Comparison of ENCODE assay signal across 10 mouse cellular contexts in the genomic region with DNA sequence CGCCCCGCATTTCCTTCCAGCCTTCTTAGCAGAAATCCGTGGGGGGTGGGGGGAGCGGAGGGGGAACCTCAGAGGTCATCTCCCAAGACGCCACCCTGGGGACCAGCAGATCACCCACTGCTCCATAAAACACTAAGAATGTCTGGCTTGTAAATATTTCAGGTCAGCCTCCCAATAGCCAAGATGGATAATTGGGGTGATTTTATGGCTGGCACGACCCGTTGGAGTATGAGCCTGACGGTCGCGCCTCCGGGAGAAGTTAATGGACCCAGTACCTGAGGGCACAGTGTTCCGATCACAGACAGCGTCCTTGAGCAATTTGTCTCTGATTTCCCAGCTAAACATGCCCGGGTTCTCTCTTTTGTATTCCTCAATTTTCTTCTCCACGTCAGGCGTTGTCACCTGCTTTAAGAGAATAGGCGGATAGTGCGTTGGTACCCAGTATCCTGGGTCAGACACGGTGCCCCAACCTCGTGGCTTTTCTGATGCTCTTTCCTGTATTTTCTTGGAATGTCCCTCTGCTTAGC. TPM values are rescaled to one million over a fixed set of nuclear protein-coding genes. Genes with fewer than 3 reads are reported as not detected.
DNase-seq lines count a peak whose midpoint lies in the region; ATAC-seq lines count a peak whose summit lies in the region.
"Had no signal": no experiment of that assay in that cellular context is flagged by ENCODE, and none has a peak within 500 bp of the region (broad histone marks: within the 10 kb centered on the region; RNA-seq: fewer than 3 reads in every experiment).

No protein-coding gene starts in this region.

- peaks cover 9% of the 10 kb centered on the region; the same call in 1 of the 2 replicates for H3K4me1 ChIP-seq in intestine, embryonic 14.5 days (replicated peaks; ENCODE audit: control insufficient read depth, insufficient read depth, low read length)
- H3K4me1 ChIP-seq in intestine, embryonic 15.5 days (replicated peaks): peaks cover 17% of the 10 kb centered on the region
- H3K4me1 ChIP-seq in embryonic facial prominence, embryonic 13.5 days: peaks cover 41% of the 10 kb centered on the region
- peaks cover 9% of the 10 kb centered on the region for H3K4me1 ChIP-seq in hindbrain, embryonic 16.5 days (ENCODE audit: control insufficient read depth, insufficient read depth, low read depth, low read length)
- H3K4me1 ChIP-seq in midbrain, embryonic 16.5 days (ENCODE audit: control insufficient read depth, insufficient read depth, low read length): peaks cover 9% of the 10 kb centered on the region; the same call in 1 of the 2 replicates

- H3K9ac ChIP-seq in intestine, embryonic 14.5 days (ENCODE audit: low read length): no peak overlapping the region
- no peak overlapping the region for H3K9ac ChIP-seq in intestine, embryonic 15.5 days
- peak overlapping the region; percentile 95 for H3K9ac ChIP-seq in embryonic facial prominence, embryonic 13.5 days
- no peak overlapping the region for H3K9ac ChIP-seq in hindbrain, embryonic 16.5 days (ENCODE audit: low read depth, low read length)
- peak overlapping the region; percentile 30; the same call in 1 of the 2 replicates for H3K9ac ChIP-seq in midbrain, embryonic 16.5 days (ENCODE audit: low read depth, low read length)

- H3K4me3 ChIP-seq in intestine, embryonic 14.5 days (ENCODE audit: low read depth, low read length): no peak overlapping the region
- H3K4me3 ChIP-seq in intestine, embryonic 15.5 days (replicated peaks): no peak overlapping the region
- peak overlapping the region; percentile 74 for H3K4me3 ChIP-seq in embryonic facial prominence, embryonic 13.5 days
- peak overlapping the region; percentile 24 for H3K4me3 ChIP-seq in hindbrain, embryonic 16.5 days (ENCODE audit: low read length)
- peak overlapping the region; percentile 24 for H3K4me3 ChIP-seq in midbrain, embryonic 16.5 days (ENCODE audit: low read depth, low read length)

- no peaks in the 10 kb centered on the region for H3K9me3 ChIP-seq in intestine, embryonic 14.5 days (ENCODE audit: control insufficient read depth, low read length)
- H3K9me3 ChIP-seq in intestine, embryonic 15.5 days: no peaks in the 10 kb centered on the region
- no peaks in the 10 kb centered on the region for H3K9me3 ChIP-seq in embryonic facial prominence, embryonic 13.5 days
- H3K9me3 ChIP-seq in hindbrain, embryonic 16.5 days (ENCODE audit: control insufficient read depth, low read length): no peaks in the 10 kb centered on the region
- no peaks in the 10 kb centered on the region for H3K9me3 ChIP-seq in midbrain, embryonic 16.5 days (replicated peaks; ENCODE audit: control insufficient read depth, low read length, poor library complexity, severe bottlenecking)

- no peak overlapping the region for H3K27ac ChIP-seq in intestine, embryonic 14.5 days (ENCODE audit: low read depth)
- no peak overlapping the region for H3K27ac ChIP-seq in intestine, embryonic 15.5 days
- peak overlapping the region; percentile 98 for H3K27ac ChIP-seq in embryonic facial prominence, embryonic 13.5 days
- no peak overlapping the region for H3K27ac ChIP-seq in hindbrain, embryonic 16.5 days (ENCODE audit: low read depth, low read length)
- no peak overlapping the region for H3K27ac ChIP-seq in midbrain, embryonic 16.5 days (ENCODE audit: low read length)

- DNase-seq in intestine, embryonic 14.5 days (ENCODE audit: low spot score): peak; percentile 65
- DNase-seq in layer of hippocampus, adult 9-11 months: no peak
- DNase-seq in spleen, adult 18-20 months: no peak
- no peak for DNase-seq in urinary bladder, postnatal 25 days (ENCODE audit: low spot score)
- DNase-seq: gastrocnemius, postnatal 25 days; kidney, postnatal 10 days had no signal

- WGBS in intestine, embryonic 14.5 days: 2% methylated on average over 20 of the region's 20 CpGs
- WGBS in intestine, embryonic 15.5 days: 2% methylated on average over 20 of the region's 20 CpGs
- WGBS in embryonic facial prominence, embryonic 13.5 days: 3% methylated on average over 20 of the region's 20 CpGs
- WGBS in hindbrain, embryonic 16.5 days: 2% methylated on average over 20 of the region's 20 CpGs
- WGBS in midbrain, embryonic 16.5 days: 3% methylated on average over 20 of the region's 20 CpGs

- no peak overlapping the region for H3K4me2 ChIP-seq in intestine, embryonic 14.5 days (ENCODE audit: low read length)
- H3K4me2 ChIP-seq in intestine, embryonic 15.5 days (replicated peaks): no peak overlapping the region
- peak overlapping the region; percentile 84 for H3K4me2 ChIP-seq in embryonic facial prominence, embryonic 13.5 days
- H3K4me2 ChIP-seq in hindbrain, embryonic 16.5 days (ENCODE audit: low read length): peak overlapping the region; percentile 40
- H3K4me2 ChIP-seq in midbrain, embryonic 16.5 days (ENCODE audit: low read length): peak overlapping the region; percentile 39

- no peaks in the 10 kb centered on the region for H3K36me3 ChIP-seq in intestine, embryonic 14.5 days (ENCODE audit: control insufficient read depth, insufficient read depth, low read length)
- no peaks in the 10 kb centered on the region for H3K36me3 ChIP-seq in intestine, embryonic 15.5 days
- H3K36me3 ChIP-seq in embryonic facial prominence, embryonic 13.5 days: 0 out of 2 replicates have a peak, but pooled peaks cover 8% of the 10 kb centered on the region
- H3K36me3 ChIP-seq in hindbrain, embryonic 16.5 days (ENCODE audit: control insufficient read depth, insufficient read depth, low read length): no peaks in the 10 kb centered on the region
- no peaks in the 10 kb centered on the region for H3K36me3 ChIP-seq in midbrain, embryonic 16.5 days (ENCODE audit: control insufficient read depth, insufficient read depth, low read length)

- ATAC-seq in intestine, embryonic 14.5 days (replicated peaks; ENCODE audit: low FRiP score, low TSS enrichment, low read depth): no peak
- ATAC-seq in intestine, embryonic 15.5 days: no peak
- ATAC-seq in embryonic facial prominence, embryonic 13.5 days (ENCODE audit: insufficient number of reproducible peaks, insufficient read depth, low FRiP score, low TSS enrichment, low read depth): no peak
- ATAC-seq in hindbrain, embryonic 16.5 days: no peak
- ATAC-seq in midbrain, embryonic 16.5 days: no peak

- H3K27me3 ChIP-seq in intestine, embryonic 14.5 days (replicated peaks; ENCODE audit: control insufficient read depth, insufficient read depth, low read length): peaks cover 100% of the 10 kb centered on the region
- peaks cover 93% of the 10 kb centered on the region for H3K27me3 ChIP-seq in intestine, embryonic 15.5 days (replicated peaks)
- H3K27me3 ChIP-seq in embryonic facial prominence, embryonic 13.5 days: peaks cover 57% of the 10 kb centered on the region
- H3K27me3 ChIP-seq in hindbrain, embryonic 16.5 days (replicated peaks; ENCODE audit: control insufficient read depth, insufficient read depth, low read length): peaks cover 30% of the 10 kb centered on the region
- H3K27me3 ChIP-seq in midbrain, embryonic 16.5 days (ENCODE audit: control insufficient read depth, insufficient read depth, low read depth, low read length): peaks cover 50% of the 10 kb centered on the region

RNA-seq across cellular contexts. Expression of a gene that starts 3.4 kb away (rescaled TPM):
- polyA plus RNA-seq in intestine, embryonic 14.5 days (2014; fragmentation: Nextera tagmentation; extraction: Ambion mirVana): not detected in 2 replicates
- polyA plus RNA-seq in intestine, embryonic 15.5 days (2015; fragmentation: Nextera tagmentation; extraction: Ambion mirVana): 0.04 TPM in 1 of 2 replicates, not detected in the other
- 79.9 and 82.3 TPM in 2 replicates for polyA plus RNA-seq in embryonic facial prominence, embryonic 13.5 days (2015; fragmentation: Nextera tagmentation; extraction: Ambion mirVana)
- polyA plus RNA-seq in hindbrain, embryonic 16.5 days (2015; fragmentation: Nextera tagmentation; extraction: Ambion mirVana): 11.7 and 12.5 TPM in 2 replicates
- 7.2 and 8.4 TPM in 2 replicates for polyA plus RNA-seq in midbrain, embryonic 16.5 days (2015; fragmentation: Nextera tagmentation; extraction: Ambion mirVana)

Comparison
In these comparisons a context has a peak if more than half of its experiments do, and no peak if none do; other contexts are left out.
1. H3K4me2 ChIP-seq: peak in embryonic facial prominence, embryonic 13.5 days (single experiment), hindbrain, embryonic 16.5 days (single experiment) and midbrain, embryonic 16.5 days (single experiment); none in intestine, embryonic 14.5 days (single experiment) and intestine, embryonic 15.5 days (single experiment).
2. H3K4me3 ChIP-seq: peak in embryonic facial prominence, embryonic 13.5 days (single experiment), hindbrain, embryonic 16.5 days (single experiment) and midbrain, embryonic 16.5 days (single experiment); none in intestine, embryonic 14.5 days (single experiment) and intestine, embryonic 15.5 days (single experiment).
3. H3K9ac ChIP-seq: peak in embryonic facial prominence, embryonic 13.5 days (single experiment) and midbrain, embryonic 16.5 days (single experiment); none in intestine, embryonic 14.5 days (single experiment), intestine, embryonic 15.5 days (single experiment) and hindbrain, embryonic 16.5 days (single experiment).